In genomic region chr15:86088266-86088790, GRCm38 (mm10) we compare ENCODE assay signal across 14 mouse cellular contexts. TPM values are rescaled to one million over a fixed set of nuclear protein-coding genes. Genes with fewer than 3 reads are reported as not detected.
DNase-seq lines count a peak whose midpoint lies in the region; ATAC-seq and TF ChIP-seq lines count a peak whose summit lies in the region.
"Had no signal": no experiment of that assay in that cellular context is flagged by ENCODE, and none has a peak within 500 bp of the region (broad histone marks: within the 10 kb centered on the region; RNA-seq: fewer than 3 reads in every experiment).

No protein-coding gene starts in this region.

- intact Hi-C loops in left cerebral cortex, postnatal 4 days (cut with DNase I): no loop called here
- intact Hi-C loops in left cerebral cortex, postnatal 14 days (cut with DNase I): no loop called here

- H3K9me3 ChIP-seq in hindbrain, embryonic 16.5 days (ENCODE audit: control insufficient read depth, low read length): no peaks in the 10 kb centered on the region
- H3K9me3 ChIP-seq: limb, embryonic 13.5 days had no signal

- H3K4me2 ChIP-seq in hindbrain, embryonic 16.5 days (ENCODE audit: low read length): no peak overlapping the region
- H3K4me2 ChIP-seq: limb, embryonic 13.5 days had no signal

- 71% methylated on average over 11 of the region's 11 CpGs for WGBS in hindbrain, embryonic 16.5 days
- WGBS in small intestine, adult 2 months: 46% methylated on average over 11 of the region's 11 CpGs

- H3K27ac ChIP-seq in hindbrain, embryonic 16.5 days (ENCODE audit: low read depth, low read length): peak overlapping the region; percentile 77
- peak overlapping the region; percentile 23 for H3K27ac ChIP-seq in small intestine, adult 2 months (ENCODE audit: insufficient read depth, low read depth, low read length)
- H3K27ac ChIP-seq: limb, embryonic 13.5 days had no signal

- peaks cover 64% of the 10 kb centered on the region for H3K4me1 ChIP-seq in hindbrain, embryonic 16.5 days (ENCODE audit: control insufficient read depth, insufficient read depth, low read depth, low read length)
- H3K4me1 ChIP-seq in small intestine, adult 2 months (ENCODE audit: control insufficient read depth, insufficient read depth, insufficient read length, low read length): peaks cover 74% of the 10 kb centered on the region

- peaks cover 3% of the 10 kb centered on the region; the same call in 1 of the 2 replicates for H3K36me3 ChIP-seq in hindbrain, embryonic 16.5 days (ENCODE audit: control insufficient read depth, insufficient read depth, low read length)
- H3K36me3 ChIP-seq in small intestine, adult 2 months (ENCODE audit: control insufficient read depth, insufficient read depth, low read length): 0 out of 2 replicates have a peak, but pooled peaks cover 2% of the 10 kb centered on the region

- TF ChIP-seq CTCF in small intestine, adult 2 months (IDR thresholded peaks at IDR 0.05; ENCODE audit: extremely low read depth, insufficient read length, insufficient replicate concordance, low read depth, low read length): no peak

- DNase-seq in cerebellum, postnatal 10 days: peak; percentile 56
- no peak for DNase-seq in cerebellum, adult 9-10 months
- peak; percentile 37 for DNase-seq in left cerebral cortex, postnatal 4 days
- no peak for DNase-seq in left cerebral cortex, postnatal 14 days (ENCODE audit: low spot score in 2 of 2)
- no peak for DNase-seq in thymus, postnatal 10 days (ENCODE audit: low spot score in 2 of 2)
- DNase-seq in right cerebral cortex, postnatal 36 days (ENCODE audit: low spot score in 2 of 2): no peak
- DNase-seq: adrenal gland, adult 8-10 months; cerebellum, adult 11 months; gastrocnemius, postnatal 10 days; lung, postnatal 14 days had no signal

- no peak for TF ChIP-seq POLR2A in small intestine, adult 2 months (IDR thresholded peaks at IDR 0.05; ENCODE audit: low read depth, low read length)

- no peak overlapping the region for H3K4me3 ChIP-seq in hindbrain, embryonic 16.5 days (ENCODE audit: low read length)
- H3K4me3 ChIP-seq in small intestine, adult 2 months (ENCODE audit: low read depth, low read length): no peak overlapping the region
- H3K4me3 ChIP-seq: limb, embryonic 13.5 days had no signal

- H3K9ac ChIP-seq in hindbrain, embryonic 16.5 days (ENCODE audit: low read depth, low read length): no peak overlapping the region
- H3K9ac ChIP-seq: limb, embryonic 13.5 days had no signal

- no peak for ATAC-seq in hindbrain, embryonic 16.5 days
- ATAC-seq: intestine, postnatal 0 days had no signal

- no peaks in the 10 kb centered on the region for H3K27me3 ChIP-seq in hindbrain, embryonic 16.5 days (replicated peaks; ENCODE audit: control insufficient read depth, insufficient read depth, low read length)
- no peaks in the 10 kb centered on the region for H3K27me3 ChIP-seq in small intestine, adult 2 months (ENCODE audit: control insufficient read depth, insufficient read depth, low read length)
- H3K27me3 ChIP-seq: limb, embryonic 13.5 days had no signal

RNA-seq across cellular contexts. Expression of gene Gramd4, which starts 30.8 kb away (rescaled TPM):
- 10 to 100 TPM; 52.0 to 57.8 TPM for total RNA-seq in left cerebral cortex, postnatal 4 days (2021)
- 10 to 100 TPM; 37.2 to 44.3 TPM for total RNA-seq in left cerebral cortex, postnatal 14 days (2021)
- 18.4 and 30.4 TPM in 2 replicates for polyA plus RNA-seq in hindbrain, embryonic 16.5 days (2015; fragmentation: Nextera tagmentation; extraction: Ambion mirVana)
- polyA plus RNA-seq in small intestine, adult 2 months (2012; rRNA removed): 10.5 and 25.1 TPM in 2 replicates

RNA-seq across cellular contexts. Expression of gene Celsr1, which starts 54.8 kb away (rescaled TPM):
- 1 to 10 TPM; 5.0 to 5.2 TPM for total RNA-seq in left cerebral cortex, postnatal 4 days (2021)
- total RNA-seq in left cerebral cortex, postnatal 14 days (2021): 1 to 10 TPM; 2.2 to 3.1 TPM
- polyA plus RNA-seq in hindbrain, embryonic 16.5 days (2015; fragmentation: Nextera tagmentation; extraction: Ambion mirVana): 0.76 and 1.2 TPM in 2 replicates
- 2.9 and 4.7 TPM in 2 replicates for polyA plus RNA-seq in small intestine, adult 2 months (2012; rRNA removed)

Comparison
In these comparisons a context has a peak if more than half of its experiments do, and no peak if none do; other contexts are left out.
1. DNase-seq: peak in cerebellum, postnatal 10 days (2 of 2) and left cerebral cortex, postnatal 4 days (single experiment); none in cerebellum, adult 9-10 months (single experiment), left cerebral cortex, postnatal 14 days (0 of 2), thymus, postnatal 10 days (0 of 2) and right cerebral cortex, postnatal 36 days (0 of 2).